Mouse (Mus musculus) small intestine, adult 2 months (tissue): ENCODE measurements at regions not wholly inside any gene's neighbourhood (a gene's known extent, or its start where the extent isn't known, plus 50 kb on each side); places are given as distances from the start of the nearest gene placed in this dataset.

ENCODE experiments used
- CTCF ChIP-seq: fragments of 200-500 bp; IDR thresholded peaks from 2 replicates; pipeline ENCODE4 v1.5.1; 2012; ENCODE audit warnings: low read depth, mild to moderate bottlenecking, control low read depth, inconsistent platforms, low read length, moderate library complexity, mixed read lengths; ENCODE audit not compliant: insufficient replicate concordance, insufficient read length; ENCODE audit errors: extremely low read depth
- POLR2A ChIP-seq: fragments of 200-500 bp; IDR thresholded peaks from 2 replicates; pipeline ENCODE4 v1.6.1; 2012; ENCODE audit warnings: low read depth, mild to moderate bottlenecking, control low read depth, inconsistent platforms, low read length, moderate library complexity

- TF ChIP-seq CTCF = no peak
- no peak for TF ChIP-seq POLR2A
Observed at GRCm38 (mm10) chr19:21166939-21167338, 105.1 kb upstream of the Zfand5 start.
